Mouse (Mus musculus): ENCODE results near the gene Dock10.

- TF ChIP-seq CTCF (IDR thresholded peaks at IDR 0.05; ENCODE audit: low read depth) (no peak), EP300 (IDR thresholded peaks at IDR 0.05; ENCODE audit: low read depth) (no peak)
Observed at GRCm38 (mm10) chr1:80453971-80454370, 304.4 kb downstream of the Dock10 start.

Data from heart, postnatal 0 days (tissue).